Mouse (Mus musculus) Muller cell, postnatal 12 days (primary cell): ENCODE results near the gene Spag16.
"Not testable (repeated sequence)": the region's sequence is repeated elsewhere in the genome, so short reads cannot be mapped to it uniquely, and the experiment has no call there.

Source experiments
- DNase-seq: peaks from one replicate; pipeline ENCODE4 v3.0.0-alpha.2; 2015; ENCODE audit errors: inconsistent ontology term

Spag16 gene

GRCm38 (mm10) chr1:69826806-69827703, at the start of gene Spag16:
Gene Spag16 (plus strand): TSS chr1:69826970.
- DNase-seq = peak; percentile 31

- peak; percentile 12 for DNase-seq
Observed at GRCm38 (mm10) chr1:69785129-69785528, 41.6 kb upstream of the Spag16 start.

- no peak for DNase-seq
Observed at GRCm38 (mm10) chr1:69786716-69787115, 40.1 kb upstream of the Spag16 start.

GRCm38 (mm10) chr1:69787379-69787778, 39.4 kb upstream of the Spag16 start:
- no peak for DNase-seq

- DNase-seq = peak; percentile 76
Observed at GRCm38 (mm10) chr1:69790337-69791250, 36.2 kb upstream of the Spag16 start.

GRCm38 (mm10) chr1:69798948-69799565, 27.7 kb upstream of the Spag16 start:
- no peak for DNase-seq

GRCm38 (mm10) chr1:69810161-69810560, 16.6 kb upstream of the Spag16 start:
- DNase-seq = no peak

- DNase-seq = not testable (repeated sequence)
Observed at GRCm38 (mm10) chr1:69825635-69826034, 1.1 kb upstream of the Spag16 start.

- DNase-seq = peak; percentile 33
Observed at GRCm38 (mm10) chr1:69828872-69829479, 2.2 kb downstream of the Spag16 start.

GRCm38 (mm10) chr1:69830586-69830985, 3.8 kb downstream of the Spag16 start:
- no peak for DNase-seq

- DNase-seq = no peak
Observed at GRCm38 (mm10) chr1:69831002-69831401, 4.2 kb downstream of the Spag16 start.

- not testable (repeated sequence) for DNase-seq
Observed at GRCm38 (mm10) chr1:69833476-69833875, 6.7 kb downstream of the Spag16 start.

GRCm38 (mm10) chr1:69853436-69853835, 26.7 kb downstream of the Spag16 start:
- no peak for DNase-seq

- no peak for DNase-seq
Observed at GRCm38 (mm10) chr1:69867776-69868175, 41.0 kb downstream of the Spag16 start.

- no peak for DNase-seq
Observed at GRCm38 (mm10) chr1:69956606-69957005, 129.8 kb downstream of the Spag16 start.

- DNase-seq = peak; percentile 4
Observed at GRCm38 (mm10) chr1:69996874-69997273, 170.1 kb downstream of the Spag16 start.

GRCm38 (mm10) chr1:70012991-70013390, 186.2 kb downstream of the Spag16 start:
- DNase-seq = no peak

GRCm38 (mm10) chr1:70037384-70037783, 210.6 kb downstream of the Spag16 start:
- DNase-seq = no peak

GRCm38 (mm10) chr1:70067404-70067803, 240.6 kb downstream of the Spag16 start:
- DNase-seq = no peak

GRCm38 (mm10) chr1:70073440-70073839, 246.7 kb downstream of the Spag16 start:
- peak; percentile 53 for DNase-seq

GRCm38 (mm10) chr1:70078806-70079205, 252.0 kb downstream of the Spag16 start:
- peak; percentile 56 for DNase-seq
